Comparison of ENCODE assay signal across 7 mouse cellular contexts in genomic region chr9:44130034-44130433, GRCm38 (mm10). TPM values are rescaled to one million over a fixed set of nuclear protein-coding genes. Genes with fewer than 3 reads are reported as not detected.
DNase-seq lines count a peak whose midpoint lies in the region; ATAC-seq and TF ChIP-seq lines count a peak whose summit lies in the region.

No protein-coding gene starts in this region.

- peak overlapping the region; percentile 39 for H3K4me3 ChIP-seq in intestine, postnatal 0 days (ENCODE audit: low read depth, low read length)
- H3K4me3 ChIP-seq in lung, adult 2 months (replicated peaks; ENCODE audit: extremely low read depth, low read depth, low read length): peak overlapping the region; percentile 30
- peak overlapping the region; percentile 29 for H3K4me3 ChIP-seq in neural tube, embryonic 15.5 days (replicated peaks)

- WGBS in intestine, postnatal 0 days: under 1% methylated on average over 27 of the region's 27 CpGs
- under 1% methylated on average over 27 of the region's 27 CpGs for WGBS in lung, adult 2 months
- WGBS in neural tube, embryonic 15.5 days: under 1% methylated on average over 27 of the region's 27 CpGs

- peak overlapping the region; percentile 23 for H3K9ac ChIP-seq in intestine, postnatal 0 days (ENCODE audit: low read depth, low read length)
- H3K9ac ChIP-seq in neural tube, embryonic 15.5 days (replicated peaks): peak overlapping the region; percentile 37

- TF ChIP-seq POLR2A in lung, adult 2 months (IDR thresholded peaks at IDR 0.05; ENCODE audit: borderline replicate concordance, extremely low read depth, low read depth, low read length): peak; percentile 64; the same call in 1 of the 2 replicates

- peak overlapping the region; percentile 66 for H3K27ac ChIP-seq in intestine, postnatal 0 days (ENCODE audit: low read depth, low read length)
- H3K27ac ChIP-seq in neural tube, embryonic 15.5 days (replicated peaks): peak overlapping the region; percentile 69

- 0 out of 2 replicates have a peak, but pooled peaks have one; percentile 1 for TF ChIP-seq CTCF in intestine, postnatal 0 days (IDR thresholded peaks at IDR 0.05; ENCODE audit: low read depth)
- TF ChIP-seq CTCF in lung, adult 2 months (IDR thresholded peaks at IDR 0.05; ENCODE audit: insufficient read depth, low read length): no peak

- ATAC-seq in intestine, postnatal 0 days: peak; percentile 53
- ATAC-seq in neural tube, embryonic 15.5 days (ENCODE audit: low FRiP score): no peak

- 0 out of 2 replicates have a peak, but pooled peaks cover 4% of the 10 kb centered on the region for H3K4me1 ChIP-seq in intestine, postnatal 0 days (replicated peaks; ENCODE audit: control insufficient read depth, insufficient read depth, low read length)
- H3K4me1 ChIP-seq in lung, adult 2 months (ENCODE audit: control insufficient read depth, insufficient read depth, low read length): peaks cover 17% of the 10 kb centered on the region
- peaks cover 47% of the 10 kb centered on the region for H3K4me1 ChIP-seq in neural tube, embryonic 15.5 days

- no peaks in the 10 kb centered on the region for H3K36me3 ChIP-seq in intestine, postnatal 0 days (ENCODE audit: control insufficient read depth, insufficient read depth)
- H3K36me3 ChIP-seq in neural tube, embryonic 15.5 days: no peaks in the 10 kb centered on the region

- H3K4me2 ChIP-seq in intestine, postnatal 0 days (replicated peaks; ENCODE audit: low read depth): peak overlapping the region; percentile 62
- peak overlapping the region; percentile 57 for H3K4me2 ChIP-seq in neural tube, embryonic 15.5 days

- peak; percentile 88 for DNase-seq in R1 (ENCODE audit: low read depth, low spot score)
- DNase-seq in embryo, embryonic 10 days (ENCODE audit: low spot score): peak; percentile 84
- DNase-seq in heart, adult 18-20 months: peak; percentile 90 to 95
- DNase-seq in lung, adult 2 months: peak; percentile 73
- DNase-seq in urinary bladder, postnatal 10 days (ENCODE audit: low spot score): peak; percentile 53

- peaks cover 22% of the 10 kb centered on the region for H3K27me3 ChIP-seq in intestine, postnatal 0 days (replicated peaks; ENCODE audit: control insufficient read depth, insufficient read depth, low read length)
- H3K27me3 ChIP-seq in neural tube, embryonic 15.5 days (replicated peaks): peaks cover 46% of the 10 kb centered on the region

- no peaks in the 10 kb centered on the region for H3K9me3 ChIP-seq in intestine, postnatal 0 days (ENCODE audit: control insufficient read depth)
- H3K9me3 ChIP-seq in neural tube, embryonic 15.5 days (replicated peaks): no peaks in the 10 kb centered on the region

RNA-seq across cellular contexts. Expression of gene Mcam, which starts 4.2 kb away (rescaled TPM):
- total RNA-seq in heart, adult 18-20 months (2021): 10 to 100 TPM; 31.0 to 38.6 TPM
- 31.5 and 34.0 TPM in 2 replicates for polyA plus RNA-seq in intestine, postnatal 0 days (2015; fragmentation: Nextera tagmentation; extraction: Ambion mirVana)
- polyA plus RNA-seq in lung, adult 2 months (2012; rRNA removed): 170 and 209 TPM in 2 replicates
- polyA plus RNA-seq in neural tube, embryonic 15.5 days (2015; fragmentation: Nextera tagmentation; extraction: Ambion mirVana): 17.3 and 22.6 TPM in 2 replicates

RNA-seq across cellular contexts. Expression of gene Rnf26, which starts 16.7 kb away (rescaled TPM):
- total RNA-seq in heart, adult 18-20 months (2021): 1 to 10 TPM; 5.9 to 6.0 TPM
- polyA plus RNA-seq in intestine, postnatal 0 days (2015; fragmentation: Nextera tagmentation; extraction: Ambion mirVana): 18.4 and 18.8 TPM in 2 replicates
- 24.6 and 25.0 TPM in 2 replicates for polyA plus RNA-seq in lung, adult 2 months (2012; rRNA removed)
- 33.7 and 42.5 TPM in 2 replicates for polyA plus RNA-seq in neural tube, embryonic 15.5 days (2015; fragmentation: Nextera tagmentation; extraction: Ambion mirVana)

RNA-seq across cellular contexts. Expression of gene Gm49380, which starts 16.7 kb away (rescaled TPM):
- under 1 TPM in 1 of 2 experiments, not detected in 1; 0.37 TPM for total RNA-seq in heart, adult 18-20 months (2021)
- 0.05 TPM in 1 of 2 replicates, not detected in the other for polyA plus RNA-seq in intestine, postnatal 0 days (2015; fragmentation: Nextera tagmentation; extraction: Ambion mirVana)
- polyA plus RNA-seq in lung, adult 2 months (2012; rRNA removed): 0.27 TPM in 1 of 2 replicates, not detected in the other
- polyA plus RNA-seq in neural tube, embryonic 15.5 days (2015; fragmentation: Nextera tagmentation; extraction: Ambion mirVana): 0.15 and 0.58 TPM in 2 replicates

RNA-seq across cellular contexts. Expression of gene C1qtnf5, which starts 23.0 kb away (rescaled TPM):
- 1 to 10 TPM; 5.6 to 5.9 TPM for total RNA-seq in heart, adult 18-20 months (2021)
- 5.4 and 6.0 TPM in 2 replicates for polyA plus RNA-seq in intestine, postnatal 0 days (2015; fragmentation: Nextera tagmentation; extraction: Ambion mirVana)
- 29.0 and 31.0 TPM in 2 replicates for polyA plus RNA-seq in lung, adult 2 months (2012; rRNA removed)
- polyA plus RNA-seq in neural tube, embryonic 15.5 days (2015; fragmentation: Nextera tagmentation; extraction: Ambion mirVana): 5.8 and 9.3 TPM in 2 replicates

RNA-seq across cellular contexts. Expression of gene Mfrp, which starts 28.5 kb away (rescaled TPM):
- not detected for total RNA-seq in heart, adult 18-20 months (2021)
- 0.05 TPM in 1 of 2 replicates, not detected in the other for polyA plus RNA-seq in intestine, postnatal 0 days (2015; fragmentation: Nextera tagmentation; extraction: Ambion mirVana)
- 0.25 and 0.34 TPM in 2 replicates for polyA plus RNA-seq in lung, adult 2 months (2012; rRNA removed)
- polyA plus RNA-seq in neural tube, embryonic 15.5 days (2015; fragmentation: Nextera tagmentation; extraction: Ambion mirVana): 0.08 and 0.28 TPM in 2 replicates
